13 mouse cellular contexts compared by ENCODE assay signal in genomic region chr13:45880543-45880845, GRCm38 (mm10).
"Had no signal": no experiment of that assay in that cellular context is flagged by ENCODE, and none has a peak within 500 bp of the region (broad histone marks: within the 10 kb centered on the region; RNA-seq: fewer than 3 reads in every experiment).

No protein-coding gene starts in this region.

- H3K27me3 ChIP-seq: liver, embryonic 15.5 days; neural tube, embryonic 12.5 days had no signal

- H3K27ac ChIP-seq: left cerebral cortex, adult 2 months; limb, embryonic 10.5 days; liver, embryonic 15.5 days; macrophage; midbrain, embryonic 10.5 days; neural tube, embryonic 12.5 days had no signal

- ATAC-seq: intestine, embryonic 16.5 days had no signal

- H3K4me1 ChIP-seq: limb, embryonic 10.5 days; liver, embryonic 15.5 days had no signal

- H3K9me3 ChIP-seq: limb, embryonic 10.5 days; liver, embryonic 15.5 days; midbrain, embryonic 10.5 days; neural tube, embryonic 12.5 days had no signal

- H3K4me2 ChIP-seq: liver, embryonic 11.5 days; liver, embryonic 15.5 days; neural tube, embryonic 12.5 days had no signal

- H3K36me3 ChIP-seq: limb, embryonic 10.5 days; liver, embryonic 15.5 days; midbrain, embryonic 10.5 days; neural tube, embryonic 12.5 days had no signal

- H3K4me3 ChIP-seq: left cerebral cortex, adult 2 months; limb, embryonic 10.5 days; liver, embryonic 15.5 days; midbrain, embryonic 10.5 days; neural tube, embryonic 12.5 days had no signal

- DNase-seq: lung, adult 2 months; lung, postnatal 14 days; right cerebral cortex, postnatal 14 days; thymus, adult 18-20 months; thymus, postnatal 14 days had no signal

- H3K9ac ChIP-seq: liver, embryonic 15.5 days; neural tube, embryonic 12.5 days had no signal
